In genomic region chr2:155385090-155385489, GRCm38 (mm10) we compare ENCODE assay signal across 8 mouse cellular contexts. TPM values are rescaled to one million over a fixed set of nuclear protein-coding genes. Genes with fewer than 3 reads are reported as not detected.
DNase-seq lines count a peak whose midpoint lies in the region; TF ChIP-seq lines count a peak whose summit lies in the region.

No protein-coding gene starts in this region.

- no peak overlapping the region for H3K4me3 ChIP-seq in layer of hippocampus, adult 2 months

- no peak overlapping the region for H3K27ac ChIP-seq in layer of hippocampus, adult 2 months

- peak; percentile 91 for TF ChIP-seq CTCF in layer of hippocampus, adult 2 months (conservative IDR thresholded peaks at IDR 0.05)

- DNase-seq in CD4-positive, CD25-positive, alpha-beta regulatory T cell, adult 2 months (ENCODE audit: low read depth, low spot score) = peak; percentile 91
- peak; percentile 78 to 84 for DNase-seq in adrenal gland, adult 18-20 months (ENCODE audit: low spot score in 2 of 2)
- peak; percentile 86 for DNase-seq in embryo, embryonic 10.5 days (ENCODE audit: low spot score)
- DNase-seq in heart, adult 8-10 months (ENCODE audit: low spot score) = peak; percentile 81
- DNase-seq in layer of hippocampus, adult 2 months (ENCODE audit: low spot score in 2 of 2) = peak; percentile 82 to 83
- peak; percentile 90 for DNase-seq in lung, postnatal 14 days
- DNase-seq in retina, postnatal 1 day = peak; percentile 86
- DNase-seq in thymus, postnatal 4 days = peak; percentile 92

RNA-seq across cellular contexts. Expression of gene Trp53inp2, which starts 4.2 kb away (rescaled TPM):
- 100 to 1,000 TPM; 293 to 384 TPM for total RNA-seq in adrenal gland, adult 18-20 months (2021)
- total RNA-seq in heart, adult 8-10 months (2022) = 100 to 1,000 TPM; 452 to 522 (median 499) TPM
- total RNA-seq in layer of hippocampus, adult 2 months (2021) = 100 to 1,000 TPM; 109 to 111 TPM

RNA-seq across cellular contexts. Expression of gene Pigu, which starts 27.9 kb away (rescaled TPM):
- 10 to 100 TPM; 29.9 to 33.4 TPM for total RNA-seq in adrenal gland, adult 18-20 months (2021)
- 10 to 100 TPM; 25.0 to 28.0 (median 26.5) TPM for total RNA-seq in heart, adult 8-10 months (2022)
- total RNA-seq in layer of hippocampus, adult 2 months (2021) = 10 to 100 TPM; 26.3 to 26.6 TPM
